Mouse (Mus musculus): ENCODE measurements around the gene Rps2. TPM values are rescaled to one million over a fixed set of nuclear protein-coding genes. Genes with fewer than 3 reads are reported as not detected.

Rps2 gene
- total and polyA plus RNA-seq, 3 experiments: 1,852 to 4,516 TPM; not detected in 1

DNA sequence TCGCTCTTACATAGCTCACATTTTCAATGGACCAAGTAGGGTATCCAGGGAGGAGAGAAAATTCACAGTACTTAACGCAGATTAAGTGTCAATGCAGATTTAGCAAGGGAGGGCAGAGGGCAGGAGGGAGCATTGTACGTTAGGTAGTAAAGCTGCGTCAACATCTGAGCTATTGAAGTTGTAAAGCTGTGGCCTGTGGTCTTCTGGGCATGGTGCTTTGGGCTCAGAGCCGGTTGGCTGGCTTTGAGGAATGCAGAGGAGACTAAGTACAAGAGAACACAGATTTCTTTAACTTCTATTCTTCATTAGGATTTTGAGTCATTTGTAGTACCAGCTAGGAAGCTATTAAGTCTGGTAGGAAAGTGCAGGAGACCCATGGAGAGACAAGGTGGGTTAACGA lies 2.4 kb upstream of the Rps2 start:
- peaks cover 0 to 5% of the 10 kb centered on the region in 2 experiments; a peak in 2 of 4 replicates for H3K36me3 ChIP-seq (ENCODE audit: control insufficient read depth in 1 of 2, insufficient read depth in 2 of 2, low read length in 2 of 2)
- no peaks in the 10 kb centered on the region for H3K27me3 ChIP-seq (ENCODE audit: control insufficient read depth in 1 of 2, insufficient read depth in 2 of 2, low read length in 2 of 2)
- peaks cover 20% of the 10 kb centered on the region for H3K79me2 ChIP-seq (ENCODE audit: control insufficient read depth, insufficient read depth, low read length, poor library complexity)
- H3K9ac ChIP-seq (ENCODE audit: control insufficient read depth, low read depth, low read length, poor library complexity, severe bottlenecking): no peak overlapping the region
- no peak for TF ChIP-seq JUND (IDR thresholded peaks at IDR 0.05; ENCODE audit: low read depth, low read length)
- no peak for TF ChIP-seq E2F4 (IDR thresholded peaks at IDR 0.05; ENCODE audit: borderline replicate concordance, low read depth, low read length)
- TF ChIP-seq USF1 (IDR thresholded peaks at IDR 0.05; ENCODE audit: low read depth, low read length): no peak
- TF ChIP-seq GABPA (IDR thresholded peaks at IDR 0.05; ENCODE audit: low read depth, low read length): no peak
- TF ChIP-seq GATA1 (IDR thresholded peaks at IDR 0.05; ENCODE audit: low read depth, low read length): no peak
- TF ChIP-seq MAFK (IDR thresholded peaks at IDR 0.05; ENCODE audit: borderline replicate concordance, low read depth, low read length): no peak
- TF ChIP-seq ETS1 (IDR thresholded peaks at IDR 0.05; ENCODE audit: low read depth, low read length): no peak
- TF ChIP-seq NRF1 (IDR thresholded peaks at IDR 0.05; ENCODE audit: insufficient read depth, low read depth, low read length, poor library complexity, severe bottlenecking): no peak
- no peak for TF ChIP-seq SIN3A (IDR thresholded peaks at IDR 0.05; ENCODE audit: low read length)
- TF ChIP-seq SMC3 (IDR thresholded peaks at IDR 0.05; ENCODE audit: low read depth, low read length): no peak
- no peak for TF ChIP-seq USF2 (IDR thresholded peaks at IDR 0.05; ENCODE audit: borderline replicate concordance in 1 of 2, insufficient read depth in 1 of 2, low read depth in 1 of 2, low read length in 2 of 2)
- no peak for TF ChIP-seq KAT2A (conservative IDR thresholded peaks at IDR 0.05; ENCODE audit: low read depth, low read length)
- TF ChIP-seq MAX (IDR thresholded peaks at IDR 0.05; ENCODE audit: low read length): no peak
- no peak for TF ChIP-seq HCFC1 (IDR thresholded peaks at IDR 0.05; ENCODE audit: low read depth, low read length)
- TF ChIP-seq ZMIZ1 (IDR thresholded peaks at IDR 0.05; ENCODE audit: low read depth, low read length): no peak
- no peak for TF ChIP-seq BHLHE40 (IDR thresholded peaks at IDR 0.05; ENCODE audit: borderline replicate concordance, low read depth, low read length)
- no peak for TF ChIP-seq MEF2A (IDR thresholded peaks at IDR 0.05; ENCODE audit: extremely low read depth, insufficient replicate concordance, low read depth, low read length, poor library complexity, severe bottlenecking)
- no peak for TF ChIP-seq ZNF384 (IDR thresholded peaks at IDR 0.05; ENCODE audit: low read depth, low read length)
- TF ChIP-seq RCOR1 (IDR thresholded peaks at IDR 0.05; ENCODE audit: low read depth, low read length): no peak
- DNase-seq (ENCODE audit: low read depth, low spot score): no peak
- H3K4me1 ChIP-seq (ENCODE audit: control insufficient read depth in 1 of 2, insufficient read depth in 2 of 2, low read length in 2 of 2): peaks cover 0 to 7% of the 10 kb centered on the region in 2 experiments; a peak in 1 of 4 replicates
- H3K4me3 ChIP-seq (ENCODE audit: control insufficient read depth in 1 of 2, insufficient read depth in 1 of 2, low read depth in 2 of 2, low read length in 2 of 2): no peak overlapping the region
- H3K27ac ChIP-seq (ENCODE audit: control insufficient read depth, low read depth, low read length): no peak overlapping the region
- H3K9me3 ChIP-seq (replicated peaks; ENCODE audit: insufficient read depth, low read length): no peaks in the 10 kb centered on the region

GRCm38 (mm10) chr17:24716166-24716682 lies 1.7 kb upstream of the Rps2 start:
- Histone ChIP-seq H3K4me1 (ENCODE audit: control insufficient read depth in 1 of 2, insufficient read depth in 2 of 2, low read length in 2 of 2) (peaks cover 0 to 7% of the 10 kb centered on the region in 2 experiments; a peak in 1 of 4 replicates), H3K27me3 (ENCODE audit: control insufficient read depth in 1 of 2, insufficient read depth in 2 of 2, low read length in 2 of 2) (no peaks in the 10 kb centered on the region), H3K9ac (ENCODE audit: control insufficient read depth, low read depth, low read length, poor library complexity, severe bottlenecking) (no peak overlapping the region), H3K36me3 (ENCODE audit: control insufficient read depth in 1 of 2, insufficient read depth in 2 of 2, low read length in 2 of 2) (peaks cover 0 to 5% of the 10 kb centered on the region in 2 experiments; a peak in 2 of 4 replicates), H3K9me3 (replicated peaks; ENCODE audit: insufficient read depth, low read length) (no peaks in the 10 kb centered on the region), H3K27ac (ENCODE audit: control insufficient read depth, low read depth, low read length) (no peak overlapping the region), H3K4me3 (ENCODE audit: control insufficient read depth in 1 of 2, insufficient read depth in 1 of 2, low read depth in 2 of 2, low read length in 2 of 2) (no peak overlapping the region), H3K79me2 (ENCODE audit: control insufficient read depth, insufficient read depth, low read length, poor library complexity) (peaks cover 25% of the 10 kb centered on the region)
- DNase-seq (ENCODE audit: low read depth, low spot score): no peak
- TF ChIP-seq ZKSCAN1 (IDR thresholded peaks at IDR 0.05; ENCODE audit: low read depth, low read length) (no peak), BHLHE40 (IDR thresholded peaks at IDR 0.05; ENCODE audit: borderline replicate concordance, low read depth, low read length) (no peak), CHD2 (IDR thresholded peaks at IDR 0.05; ENCODE audit: low read length) (no peak), SIN3A (IDR thresholded peaks at IDR 0.05; ENCODE audit: low read length) (no peak), TBP (IDR thresholded peaks at IDR 0.05; ENCODE audit: low read depth, low read length) (no peak), E2F4 (IDR thresholded peaks at IDR 0.05; ENCODE audit: borderline replicate concordance, low read depth, low read length) (no peak), ELF1 (IDR thresholded peaks at IDR 0.05; ENCODE audit: low read depth, low read length) (no peak), TCF12 (IDR thresholded peaks at IDR 0.05; ENCODE audit: low read depth, low read length) (no peak), MYC (IDR thresholded peaks at IDR 0.05; ENCODE audit: low read depth, low read length) (no peak)
